Mouse (Mus musculus): ENCODE measurements at regions not wholly inside any gene's neighbourhood (a gene's known extent, or its start where the extent isn't known, plus 50 kb on each side); places are given as distances from the start of the nearest gene placed in this dataset.

GRCm38 (mm10) chr6:54754810-54755209 is 61.9 kb upstream of the Znrf2 start:
- no peak for DNase-seq

DNA sequence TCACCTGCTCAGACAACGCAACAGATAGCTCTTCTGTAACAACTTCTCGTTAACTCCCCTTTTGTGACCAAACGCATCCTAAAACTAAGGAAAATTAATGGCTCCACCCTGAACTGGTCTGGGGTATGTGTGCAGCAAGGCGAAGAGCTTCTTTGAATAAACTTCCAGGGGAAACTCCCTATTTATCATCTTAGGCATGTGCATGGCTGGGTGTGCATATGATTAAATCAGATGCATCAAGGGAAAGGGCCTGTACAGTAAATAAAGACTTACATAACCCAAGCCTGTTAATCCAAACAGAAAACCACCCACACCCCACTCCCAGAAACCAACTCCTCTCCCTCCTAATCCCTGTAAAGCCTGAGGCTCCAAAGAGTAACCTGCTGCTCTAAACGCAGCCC is 59.2 kb upstream of the Znrf2 start:
- no peak for DNase-seq

DNA sequence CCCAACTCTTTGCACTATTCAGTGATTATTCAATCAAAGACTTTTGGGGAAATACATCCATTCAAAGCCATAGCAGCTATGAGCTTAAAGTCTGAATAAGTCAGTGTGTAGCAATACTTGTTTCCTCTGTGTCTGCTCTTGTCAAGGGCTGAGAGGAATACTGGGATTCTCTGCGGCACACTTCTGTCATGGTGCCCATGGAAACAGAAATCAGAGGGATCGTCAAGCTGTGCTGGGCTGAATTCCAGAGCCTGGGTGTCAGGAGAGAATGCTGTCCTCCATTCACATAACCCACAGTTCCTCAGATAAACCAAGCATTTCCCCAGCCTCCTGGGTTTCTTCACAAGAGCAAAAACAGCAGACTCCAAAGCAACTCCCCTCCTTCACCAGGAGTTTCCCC is 58.6 kb upstream of the Znrf2 start:
- peak; percentile 33 for DNase-seq

- peak; percentile 7 for DNase-seq
These were observed 57.5 kb upstream of the Znrf2 start for GRCm38 (mm10) chr6:54759263-54759662.

- no peak for DNase-seq
These were observed 56.7 kb upstream of the Znrf2 start for GRCm38 (mm10) chr6:54759942-54760498.

GRCm38 (mm10) chr6:54760541-54760940 is 56.2 kb upstream of the Znrf2 start:
- no peak for DNase-seq

GRCm38 (mm10) chr6:54762021-54762420 is 54.7 kb upstream of the Znrf2 start:
- no peak for DNase-seq

DNA sequence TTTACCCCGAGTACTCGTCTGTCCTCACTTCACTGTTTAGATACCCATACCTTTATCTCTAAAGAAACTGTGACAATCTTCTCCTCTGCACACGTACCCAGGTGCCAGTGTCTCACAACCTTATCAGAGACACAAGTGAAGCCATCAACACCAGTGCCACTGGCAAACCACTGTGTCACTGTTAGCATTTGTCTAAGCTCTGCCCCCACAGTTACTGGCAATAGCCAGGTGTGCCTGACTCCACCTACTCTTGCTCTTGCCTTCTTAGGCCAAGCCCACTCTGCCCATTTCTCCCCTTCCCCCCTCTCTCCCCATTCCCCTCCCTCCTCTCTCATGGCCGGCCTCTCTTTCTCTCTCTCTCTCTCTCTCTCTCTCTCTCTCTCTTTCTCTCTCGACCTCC is 54.2 kb upstream of the Znrf2 start:
- no peak for DNase-seq

DNA sequence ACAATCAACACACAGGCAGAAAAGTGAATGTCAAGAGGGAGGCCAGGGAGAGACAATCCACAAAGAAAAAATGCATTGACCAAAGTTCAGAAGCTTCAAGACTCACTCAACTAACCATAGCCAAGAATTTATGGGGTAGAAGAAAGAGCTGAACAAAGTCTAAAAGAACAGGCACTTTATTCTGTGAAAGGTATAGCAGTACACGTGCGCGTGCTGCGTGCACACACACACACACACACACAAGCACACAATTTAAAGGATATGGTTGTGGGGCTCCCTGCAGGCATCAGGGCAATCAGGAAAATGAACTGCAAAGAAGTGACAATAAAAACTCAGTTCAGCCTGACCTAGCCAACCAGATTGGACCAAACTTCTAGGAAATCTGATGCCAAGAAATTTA is 53.0 kb upstream of the Znrf2 start:
- no peak for DNase-seq

- no peak for DNase-seq
These were observed 51.0 kb upstream of the Znrf2 start for GRCm38 (mm10) chr6:54765715-54766114.

DNA sequence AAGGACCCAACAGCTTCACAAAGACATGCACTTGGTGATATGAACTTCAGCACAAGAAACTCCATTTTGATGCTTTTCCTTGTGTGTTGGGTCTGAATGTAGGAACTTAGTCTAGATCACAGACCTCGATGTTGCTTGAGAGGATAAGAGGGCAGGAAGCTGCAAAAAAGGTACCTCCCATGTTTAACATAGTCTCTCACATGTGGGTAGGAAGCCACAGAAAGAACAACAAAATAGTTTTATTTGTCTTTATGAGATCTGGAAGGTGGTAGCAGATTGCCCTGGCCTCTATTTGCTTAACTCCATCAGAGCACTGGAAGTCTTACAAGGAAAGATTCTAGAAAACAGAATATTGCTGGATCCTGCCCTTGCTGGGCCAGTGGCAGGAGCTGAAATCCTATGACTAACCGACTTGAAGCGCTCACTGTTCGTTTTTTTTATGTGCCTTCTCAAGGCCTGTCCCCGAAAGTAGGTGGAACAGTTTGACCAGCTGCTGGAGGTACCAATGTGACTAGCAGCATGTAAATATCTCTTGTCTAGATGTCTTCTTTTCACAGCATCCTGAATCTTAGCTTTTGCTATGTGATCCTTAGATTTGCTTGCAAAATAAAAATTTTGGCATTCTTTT is 50.1 kb upstream of the Znrf2 start:
- peak; percentile 29 for DNase-seq

All from adrenal gland, adult 2 months (tissue).